Mouse (Mus musculus) hematopoietic multipotent progenitor cell, adult 10-12 weeks (in vitro differentiated cells): ENCODE measurements around the gene Olfr1447. TPM values are rescaled to one million over a fixed set of nuclear protein-coding genes. Genes with fewer than 3 reads are reported as not detected.

Experiments
- polyA plus RNA-seq: library from polyadenylated mRNA; stranded (reverse); fragments of >175 nt; gene quantifications from 2 replicates; pipeline ENCODE4 v1.2.3, GENCODE M21; 2012; ENCODE audit warnings: low replicate concordance

Gene Olfr1447
- not detected in 2 replicates for polyA plus RNA-seq

DNA sequence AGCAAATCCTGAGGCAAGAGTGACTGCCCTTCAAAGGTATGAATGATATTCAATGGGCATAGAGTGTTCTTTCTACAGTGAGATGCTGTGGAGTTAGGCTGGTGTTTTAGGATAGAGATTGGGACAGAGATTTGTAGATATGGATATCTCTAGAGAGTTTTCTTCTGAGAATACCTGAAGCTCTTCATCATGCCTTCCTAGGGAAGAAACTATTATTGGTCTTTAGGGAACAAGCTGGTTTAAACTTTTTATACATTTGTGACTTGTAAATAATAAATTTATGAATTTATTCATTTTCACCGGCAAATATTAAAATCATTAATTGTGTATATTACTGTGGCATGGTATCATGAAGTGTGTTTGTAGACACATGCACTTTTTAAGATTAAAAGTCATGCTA, at the start of gene Olfr1447:
Gene Olfr1447 (minus strand): TSS at position 101 of the 400 bp plus-strand sequence.

DNA sequence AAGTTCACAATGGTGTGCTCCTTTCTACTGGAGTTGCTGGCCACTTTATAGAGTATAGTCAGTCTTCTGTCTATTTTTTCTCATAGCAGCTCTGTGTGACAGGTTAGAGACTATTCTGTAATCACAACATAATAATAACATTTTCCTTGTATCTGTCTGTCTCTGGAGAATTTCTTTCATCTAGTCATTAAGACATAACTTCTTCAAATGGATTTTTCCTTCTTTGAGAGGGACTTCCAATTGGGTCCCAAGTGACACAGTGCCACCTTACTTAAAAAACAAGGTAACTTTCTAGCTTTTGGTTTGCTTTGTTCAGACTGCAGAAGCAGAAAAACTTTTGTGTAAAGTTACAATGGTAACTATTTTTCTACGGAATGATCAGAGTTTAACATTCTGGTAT, 46.4 kb upstream of the Olfr1447 start, which contains the start of gene Olfr1450:
Gene Olfr1450 (plus strand): TSS at position 301 of the 400 bp plus-strand sequence.

DNA sequence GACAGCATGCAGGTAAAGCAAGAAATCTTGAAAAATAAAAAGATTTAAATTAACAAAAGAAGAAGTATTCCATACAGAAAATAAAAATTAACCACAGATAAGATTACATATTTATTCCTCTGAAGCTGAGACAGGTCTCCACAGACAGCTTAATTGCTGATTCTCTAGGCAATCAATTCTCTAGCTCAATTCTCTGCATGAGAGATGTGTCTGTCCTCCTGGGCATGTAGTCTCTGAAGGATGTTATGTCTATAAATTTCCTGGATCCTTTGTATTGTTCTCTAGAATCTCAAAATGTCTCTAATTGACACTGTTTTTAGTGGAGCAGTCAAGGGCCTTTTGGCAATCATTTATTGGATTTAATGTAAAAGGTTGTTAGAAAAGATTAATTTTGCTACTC, 27.0 kb upstream of the Olfr1447 start, which contains the start of gene Olfr1449:
Gene Olfr1449 (plus strand): TSS at position 301 of the 400 bp plus-strand sequence.

DNA sequence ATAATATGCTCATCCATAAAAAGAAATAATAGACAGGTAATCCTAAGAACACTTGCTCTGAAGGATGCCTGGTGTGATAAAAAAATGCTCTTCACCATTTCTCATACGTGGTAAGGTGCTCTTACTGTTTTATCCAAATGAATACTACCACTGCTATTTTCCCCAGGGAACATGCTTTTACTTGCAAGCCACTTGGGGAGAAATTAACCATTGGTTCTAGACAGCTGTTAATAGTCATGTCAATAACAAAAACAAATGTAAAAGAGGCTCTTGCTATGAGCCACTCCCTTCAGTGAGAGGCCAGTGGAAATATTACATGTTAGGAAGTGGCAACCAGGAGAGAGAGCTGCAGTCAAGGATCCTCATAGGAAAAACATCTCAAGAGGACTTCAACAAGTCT, 20.8 kb upstream of the Olfr1447 start, which contains the start of gene Olfr1448:
Gene Olfr1448 (minus strand): TSS at position 101 of the 400 bp plus-strand sequence.

DNA sequence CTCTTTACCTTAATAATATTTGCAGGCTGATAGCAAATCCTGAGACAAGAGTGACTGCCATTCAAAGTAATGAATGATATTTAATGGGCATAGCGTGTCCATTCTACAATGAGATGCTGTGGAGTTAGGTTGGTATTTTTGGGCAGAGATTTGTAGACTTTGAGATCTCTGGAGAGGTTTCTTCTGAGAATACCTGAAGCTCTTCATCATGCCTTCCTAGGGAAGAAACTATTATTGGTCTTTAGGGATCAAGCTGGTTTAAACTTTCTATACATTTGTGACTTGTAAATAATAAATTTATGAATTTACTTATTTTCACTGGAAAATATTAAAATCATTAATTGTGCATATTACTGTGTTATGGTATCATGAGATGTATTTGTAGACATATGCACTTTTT, 10.1 kb downstream of the Olfr1447 start, which contains the start of gene Olfr1446:
Gene Olfr1446 (minus strand): TSS at position 101 of the 400 bp plus-strand sequence.

DNA sequence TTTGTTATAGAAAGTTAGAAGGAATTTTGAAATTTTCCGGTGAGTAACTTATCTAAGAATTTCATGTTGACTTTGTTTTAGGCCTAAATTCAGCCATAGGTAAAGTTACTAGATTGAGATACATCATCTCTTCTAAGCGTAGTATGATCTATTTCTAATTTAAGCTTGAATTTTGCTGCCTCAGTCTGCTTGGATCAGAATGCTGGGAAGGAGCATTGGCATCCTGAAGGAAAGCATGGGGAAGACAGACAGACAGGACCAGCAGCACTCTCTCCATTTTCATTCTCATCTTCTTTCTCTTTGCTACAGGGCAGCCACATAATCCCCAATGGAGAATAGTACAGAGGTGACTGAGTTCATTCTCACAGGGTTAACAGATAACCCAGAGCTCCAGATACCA, 20.0 kb downstream of the Olfr1447 start, which contains the start of gene Olfr1445:
Gene Olfr1445 (plus strand): TSS at position 301 of the 400 bp plus-strand sequence.

DNA sequence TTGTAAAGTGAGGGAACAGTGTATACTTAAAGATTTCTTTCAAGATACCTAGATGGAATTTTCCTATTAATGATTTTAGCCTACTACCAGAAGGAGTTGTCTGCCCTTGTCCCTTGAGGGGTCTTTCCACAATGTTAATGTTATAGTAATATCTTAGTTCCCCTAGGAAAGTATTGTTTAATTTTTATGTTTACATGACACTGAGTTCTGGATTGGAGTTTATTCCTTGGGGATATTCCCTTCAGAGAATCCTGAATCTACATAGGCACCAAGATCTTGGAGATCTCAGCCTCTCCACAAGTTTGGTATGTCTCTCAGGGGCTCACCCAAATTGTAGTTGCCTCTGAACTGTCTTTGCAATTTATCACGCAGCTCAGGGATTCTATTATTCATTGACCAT, 46.6 kb downstream of the Olfr1447 start, which contains the start of gene Olfr1444:
Gene Olfr1444 (plus strand): TSS at position 301 of the 400 bp plus-strand sequence.

Other genes starting within 250 kb of the Olfr1447 start
- not detected in 2 replicates for gene Olfr1442, start 233.3 kb downstream of the Olfr1447 start, polyA plus RNA-seq
- not detected in 2 replicates for gene Olfr1443, start 225.6 kb downstream of the Olfr1447 start, polyA plus RNA-seq
- not detected in 2 replicates for gene Keg1, start 208.0 kb downstream of the Olfr1447 start, polyA plus RNA-seq
- 0.26 TPM in 1 of 2 replicates, not detected in the other for gene Cntf, start 138.1 kb downstream of the Olfr1447 start, polyA plus RNA-seq
- gene Zfp91, start 107.6 kb downstream of the Olfr1447 start, polyA plus RNA-seq: 24.5 and 39.3 TPM in 2 replicates
- gene Lpxn, start 107.5 kb downstream of the Olfr1447 start, polyA plus RNA-seq: 4.5 and 5.1 TPM in 2 replicates
- not detected in 2 replicates for gene Gm5244, start 57.1 kb downstream of the Olfr1447 start, polyA plus RNA-seq
- 0.10 TPM in 1 of 2 replicates, not detected in the other for gene Olfr1444, start 46.5 kb downstream of the Olfr1447 start, polyA plus RNA-seq
- not detected in 2 replicates for gene Olfr1445, start 19.9 kb downstream of the Olfr1447 start, polyA plus RNA-seq
- gene Olfr1446, start 10.2 kb downstream of the Olfr1447 start, polyA plus RNA-seq: not detected in 2 replicates
- gene Olfr1448, start 20.7 kb upstream of the Olfr1447 start, polyA plus RNA-seq: not detected in 2 replicates
- not detected in 2 replicates for gene Olfr1449, start 27.1 kb upstream of the Olfr1447 start, polyA plus RNA-seq
- not detected in 2 replicates for gene Olfr1450, start 46.5 kb upstream of the Olfr1447 start, polyA plus RNA-seq
- not detected in 2 replicates for gene Olfr1451, start 91.3 kb upstream of the Olfr1447 start, polyA plus RNA-seq
- gene Olfr1453, start 124.6 kb upstream of the Olfr1447 start, polyA plus RNA-seq: not detected in 2 replicates
- gene Olfr1454, start 156.9 kb upstream of the Olfr1447 start, polyA plus RNA-seq: not detected in 2 replicates
- gene Olfr1457, start 194.1 kb upstream of the Olfr1447 start, polyA plus RNA-seq: not detected in 2 replicates
- not detected in 2 replicates for gene Olfr1458, start 203.0 kb upstream of the Olfr1447 start, polyA plus RNA-seq
- not detected in 2 replicates for gene Olfr1459, start 245.8 kb upstream of the Olfr1447 start, polyA plus RNA-seq